Comparison of ENCODE assay signal across 9 mouse cellular contexts in the genomic region with DNA sequence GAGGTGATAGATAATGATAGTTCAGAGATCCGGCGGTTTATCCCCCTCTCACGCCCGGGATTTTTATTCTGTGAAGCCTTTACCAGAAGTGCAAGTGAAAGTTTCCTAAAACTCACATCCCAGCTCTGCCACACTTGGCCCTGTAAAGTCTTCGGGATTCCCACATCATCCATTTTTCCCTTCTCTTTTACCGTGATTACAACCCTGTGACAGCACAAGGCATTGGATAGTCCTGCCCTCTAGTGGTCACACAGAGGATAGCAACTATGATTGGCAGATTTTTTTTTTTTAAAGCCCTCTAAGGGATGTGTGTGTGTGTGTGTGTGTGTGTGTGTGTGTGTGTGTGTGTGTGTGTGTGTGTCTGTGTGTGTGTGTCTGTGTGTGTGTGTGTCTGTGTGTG. TPM values are rescaled to one million over a fixed set of nuclear protein-coding genes. Genes with fewer than 3 reads are reported as not detected.
A peak's percentile ranks its signal among the peaks of the same experiment; 100 is the strongest.
DNase-seq lines count a peak whose midpoint lies in the region; ATAC-seq lines count a peak whose summit lies in the region.
"Had no signal": no experiment of that assay in that cellular context is flagged by ENCODE, and none has a peak within 500 bp of the region (broad histone marks: within the 10 kb centered on the region; RNA-seq: fewer than 3 reads in every experiment).

No protein-coding gene starts in this region.

- no peaks in the 10 kb centered on the region for H3K27me3 ChIP-seq in forebrain, embryonic 10.5 days (ENCODE audit: poor library complexity, severe bottlenecking)
- no peaks in the 10 kb centered on the region for H3K27me3 ChIP-seq in forebrain, embryonic 12.5 days
- no peaks in the 10 kb centered on the region for H3K27me3 ChIP-seq in limb, embryonic 10.5 days (ENCODE audit: low read depth, poor library complexity, severe bottlenecking)

- intact Hi-C loops in heart, postnatal 36 days (cut with DNase I) = loop anchor here (1.0 to 2.0 kb wide), 2 partner anchors 50 to 150 kb away; no protein-coding TSS in a partner anchor

- ATAC-seq in forebrain, embryonic 12.5 days (ENCODE audit: low FRiP score) = no peak

- no peak overlapping the region for H3K27ac ChIP-seq in forebrain, embryonic 10.5 days
- H3K27ac ChIP-seq in forebrain, embryonic 12.5 days = no peak overlapping the region
- H3K27ac ChIP-seq in limb, embryonic 10.5 days = no peak overlapping the region

- no peak overlapping the region for H3K9ac ChIP-seq in forebrain, embryonic 12.5 days

- no peaks in the 10 kb centered on the region for H3K36me3 ChIP-seq in forebrain, embryonic 10.5 days (replicated peaks)
- H3K36me3 ChIP-seq in forebrain, embryonic 12.5 days (replicated peaks) = no peaks in the 10 kb centered on the region
- H3K36me3 ChIP-seq in limb, embryonic 10.5 days = no peaks in the 10 kb centered on the region

- H3K4me1 ChIP-seq in forebrain, embryonic 10.5 days = no peaks in the 10 kb centered on the region
- no peaks in the 10 kb centered on the region for H3K4me1 ChIP-seq in forebrain, embryonic 12.5 days
- H3K4me1 ChIP-seq in limb, embryonic 10.5 days = no peaks in the 10 kb centered on the region

- 59% methylated on average over 6 of the region's 6 CpGs for WGBS in forebrain, embryonic 10.5 days
- 50% methylated on average over 6 of the region's 6 CpGs for WGBS in forebrain, embryonic 12.5 days
- WGBS in limb, embryonic 10.5 days = 53% methylated on average over 6 of the region's 6 CpGs

- no peak overlapping the region for H3K4me3 ChIP-seq in forebrain, embryonic 10.5 days
- no peak overlapping the region for H3K4me3 ChIP-seq in forebrain, embryonic 12.5 days (replicated peaks)
- no peak overlapping the region for H3K4me3 ChIP-seq in limb, embryonic 10.5 days

- no peak overlapping the region for H3K4me2 ChIP-seq in forebrain, embryonic 12.5 days

- peak; percentile 23 for DNase-seq in forebrain, embryonic 10.5 days (ENCODE audit: extremely low spot score, low spot score)
- peak; percentile 58 for DNase-seq in testis, postnatal 10 days (ENCODE audit: low spot score)
- DNase-seq in testis, postnatal 14 days (ENCODE audit: low spot score) = no peak
- DNase-seq in cerebellum, postnatal 10 days = peak; percentile 66 to 78
- DNase-seq in heart, postnatal 36 days = peak; percentile 53 to 55
- peak; percentile 32 for DNase-seq in limb, embryonic 10.5 days (ENCODE audit: low spot score)
- peak; percentile 88 for DNase-seq in retina, embryonic 14.5 days (ENCODE audit: low spot score)

- H3K9me3 ChIP-seq in forebrain, embryonic 10.5 days = no peaks in the 10 kb centered on the region
- H3K9me3 ChIP-seq in forebrain, embryonic 12.5 days = no peaks in the 10 kb centered on the region
- H3K9me3 ChIP-seq in limb, embryonic 10.5 days (replicated peaks) = no peaks in the 10 kb centered on the region

RNA-seq across cellular contexts. Expression of gene A430078G23Rik, which starts 22.6 kb away (rescaled TPM):
- polyA plus RNA-seq in forebrain, embryonic 10.5 days (2016; fragmentation: Nextera tagmentation; extraction: Ambion mirVana) = not detected in 2 replicates
- polyA plus RNA-seq in forebrain, embryonic 12.5 days (2016; fragmentation: Nextera tagmentation; extraction: Ambion mirVana) = 0.06 TPM in 1 of 2 replicates, not detected in the other
- total RNA-seq in heart, postnatal 36 days (2021) = under 1 TPM; 0.30 to 0.53 TPM
- polyA plus RNA-seq in limb, embryonic 10.5 days (2016; fragmentation: Nextera tagmentation; extraction: Ambion mirVana) = not detected in 2 replicates
- total RNA-seq: layer of hippocampus, adult 18-20 months had no signal

RNA-seq across cellular contexts. Expression of gene Insr, which starts 51.2 kb away (rescaled TPM):
- 23.2 and 26.4 TPM in 2 replicates for polyA plus RNA-seq in forebrain, embryonic 10.5 days (2016; fragmentation: Nextera tagmentation; extraction: Ambion mirVana)
- 43.7 and 44.7 TPM in 2 replicates for polyA plus RNA-seq in forebrain, embryonic 12.5 days (2016; fragmentation: Nextera tagmentation; extraction: Ambion mirVana)
- 100 to 1,000 TPM; 120 to 153 TPM for total RNA-seq in heart, postnatal 36 days (2021)
- 27.5 and 32.6 TPM in 2 replicates for polyA plus RNA-seq in limb, embryonic 10.5 days (2016; fragmentation: Nextera tagmentation; extraction: Ambion mirVana)
